Mouse (Mus musculus) midbrain, embryonic 16.5 days (tissue): Measurements from ENCODE around the gene Zfp609. TPM values are rescaled to one million over a fixed set of nuclear protein-coding genes. Genes with fewer than 3 reads are reported as not detected.
"Not testable (repeated sequence)": the region's sequence is repeated elsewhere in the genome, so short reads cannot be mapped to it uniquely, and the experiment has no call there.

ENCODE experiments used
- ATAC-seq: fragments of 200-750 bp; cut with Nextera tagmentation; 2 replicates; pipeline ENCODE4 v1.8.0; 2017; ENCODE audit warnings: moderate TSS enrichment
- H3K27ac ChIP-seq: fragments of 300-500 bp; sonication (generic); 2 replicates; pipeline ENCODE4 v1.5.1; 2014; ENCODE audit warnings: mild to moderate bottlenecking, low read length, mixed read lengths
- H3K27me3 ChIP-seq: fragments of 300-500 bp; sonication (generic); 2 replicates; pipeline ENCODE4 v1.6.1; 2014; ENCODE audit warnings: low read depth, low read length, mixed read lengths; ENCODE audit not compliant: control insufficient read depth, insufficient read depth
- H3K36me3 ChIP-seq: fragments of 300-500 bp; sonication (generic); 2 replicates; pipeline ENCODE4 v1.6.1; 2014; ENCODE audit warnings: mild to moderate bottlenecking, low read length, moderate library complexity, mixed read lengths; ENCODE audit not compliant: control insufficient read depth, insufficient read depth
- H3K4me1 ChIP-seq: fragments of 300-500 bp; sonication (generic); 2 replicates; pipeline ENCODE4 v1.6.1; 2014; ENCODE audit warnings: mild to moderate bottlenecking, low read length, mixed read lengths; ENCODE audit not compliant: control insufficient read depth, insufficient read depth
- H3K4me2 ChIP-seq: fragments of 300-500 bp; sonication (generic); 2 replicates; pipeline ENCODE4 v1.6.1; 2014; ENCODE audit warnings: mild to moderate bottlenecking, low read length, mixed read lengths
- H3K4me3 ChIP-seq: fragments of 300-500 bp; sonication (generic); 2 replicates; pipeline ENCODE4 v1.5.1; 2014; ENCODE audit warnings: low read depth, mild to moderate bottlenecking, low read length, moderate library complexity, mixed read lengths
- H3K9ac ChIP-seq: fragments of 300-500 bp; sonication (generic); 2 replicates; pipeline ENCODE4 v1.6.1; 2014; ENCODE audit warnings: low read depth, low read length, mixed read lengths
- H3K9me3 ChIP-seq: fragments of 300-500 bp; sonication (generic); replicated peaks from 2 replicates; pipeline ENCODE4 v1.6.1; 2014; ENCODE audit warnings: mild to moderate bottlenecking, low read length, mixed read lengths; ENCODE audit not compliant: control insufficient read depth, poor library complexity, severe bottlenecking
- WGBS: fragments of 180-500 bp; shearing (Covaris S2); extraction: QIAGEN DNeasy Blood & Tissue Kit; methylation state at CpG from one replicate; pipeline ENCODE4 v1.1.7; 2014; 5-methylcytosine and 5-hydroxymethylcytosine counted together
- polyA plus RNA-seq: library from polyadenylated mRNA; unstranded; fragments of >200 nt; fragmentation: Nextera tagmentation; extraction: Ambion mirVana; gene quantifications from 2 replicates; pipeline ENCODE4 v1.2.1, GENCODE M21; 2015

Gene Zfp609
- polyA plus RNA-seq, 1 experiment from 2014 or later: 6.6 TPM

GRCm38 (mm10) chr9:65653741-65654140, 173.6 kb downstream of the Zfp609 start:
- no peaks in the 10 kb centered on the region for H3K36me3 ChIP-seq
- no peak for ATAC-seq
- 98% methylated on average over 4 of the region's 4 CpGs for WGBS
- H3K4me1 ChIP-seq: no peaks in the 10 kb centered on the region
- no peak overlapping the region for H3K9ac ChIP-seq
- no peaks in the 10 kb centered on the region for H3K9me3 ChIP-seq
- H3K27me3 ChIP-seq: no peaks in the 10 kb centered on the region
- no peak overlapping the region for H3K4me2 ChIP-seq
- H3K4me3 ChIP-seq: no peak overlapping the region
- no peak overlapping the region for H3K27ac ChIP-seq

DNA sequence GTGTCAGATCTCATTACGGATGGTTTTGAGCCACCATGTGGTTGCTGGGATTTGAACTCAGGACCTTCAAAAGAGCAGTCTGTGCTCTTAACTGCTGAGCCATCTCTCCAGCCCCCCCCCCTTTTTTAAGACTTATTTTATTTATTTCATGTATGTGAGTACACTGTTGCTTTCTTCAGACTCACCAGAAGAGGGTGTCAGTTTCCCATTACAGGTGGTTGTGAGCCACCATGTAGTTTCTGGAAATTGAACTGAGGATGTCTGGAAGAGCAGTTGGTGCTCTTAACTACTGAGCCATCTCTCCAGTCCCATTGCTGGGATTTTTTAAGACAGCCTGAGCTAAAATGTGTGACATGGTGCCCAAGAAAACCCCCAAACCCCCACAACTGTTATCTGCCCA, 175.4 kb downstream of the Zfp609 start:
- not testable (repeated sequence) for H3K4me3 ChIP-seq, ATAC-seq

GRCm38 (mm10) chr9:65649997-65650396, 177.4 kb downstream of the Zfp609 start:
- Histone ChIP-seq H3K4me3 (no peak overlapping the region), H3K4me2 (no peak overlapping the region), H3K9ac (no peak overlapping the region), H3K27me3 (no peaks in the 10 kb centered on the region), H3K9me3 (no peaks in the 10 kb centered on the region), H3K27ac (no peak overlapping the region), H3K4me1 (no peaks in the 10 kb centered on the region), H3K36me3 (no peaks in the 10 kb centered on the region)
- ATAC-seq: no peak
- WGBS: 56% methylated on average over 1 of the region's 1 CpGs

More for the DNA sequence above, 175.4 kb downstream of the Zfp609 start:
- H3K27ac ChIP-seq, H3K9ac ChIP-seq, H3K4me1 ChIP-seq, H3K4me2 ChIP-seq, H3K9me3 ChIP-seq, H3K36me3 ChIP-seq, H3K27me3 ChIP-seq: not testable (repeated sequence)
- 95% methylated on average over 1 of the region's 1 CpGs for WGBS

DNA sequence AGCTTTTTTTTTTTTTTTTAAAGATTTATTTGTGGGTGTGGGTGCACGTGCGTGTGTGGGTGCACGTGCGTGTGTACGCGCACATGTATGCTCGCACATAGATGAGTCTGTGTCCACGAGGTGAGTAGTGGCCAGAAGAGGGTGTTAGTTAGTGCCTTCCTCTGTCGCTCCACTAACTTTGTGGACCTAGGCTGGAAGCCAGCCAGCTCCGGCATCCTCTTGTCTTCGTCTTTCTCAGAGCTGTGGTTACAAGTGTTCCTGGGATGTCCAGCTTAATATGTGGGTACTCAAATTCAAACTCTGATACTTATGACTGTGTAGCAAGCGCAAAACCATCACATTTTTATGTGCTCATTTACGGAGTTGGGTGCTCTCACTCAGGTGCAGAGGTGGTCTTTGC, 178.6 kb downstream of the Zfp609 start:
- no peak for ATAC-seq
- no peak overlapping the region for H3K4me2 ChIP-seq
- no peak overlapping the region for H3K9ac ChIP-seq
- no peaks in the 10 kb centered on the region for H3K9me3 ChIP-seq
- 95% methylated on average over 13 of the region's 13 CpGs for WGBS
- no peaks in the 10 kb centered on the region for H3K36me3 ChIP-seq
- no peak overlapping the region for H3K4me3 ChIP-seq
- H3K27me3 ChIP-seq: no peaks in the 10 kb centered on the region
- no peaks in the 10 kb centered on the region for H3K4me1 ChIP-seq
- no peak overlapping the region for H3K27ac ChIP-seq

DNA sequence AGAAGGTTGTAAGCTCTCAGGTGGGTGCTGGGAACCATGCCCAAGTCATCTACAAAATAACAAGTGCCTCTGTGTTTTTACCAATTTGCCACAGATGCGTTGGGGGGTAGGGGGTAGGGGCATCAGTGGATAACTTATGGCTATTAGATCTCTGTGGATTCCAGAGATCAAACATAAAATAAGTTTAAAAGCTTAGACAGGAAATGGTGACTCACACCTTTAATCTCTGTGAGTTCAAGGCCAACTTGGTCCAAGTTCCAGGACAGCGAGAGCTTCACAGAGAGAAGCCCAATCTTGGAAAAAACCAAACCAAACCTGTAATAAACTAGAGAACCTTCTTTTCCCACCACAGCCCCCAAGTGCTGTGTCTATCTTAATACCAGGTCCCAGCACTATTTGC, 180.6 kb downstream of the Zfp609 start:
- no peak overlapping the region for H3K4me2 ChIP-seq
- 95% methylated on average over 2 of the region's 2 CpGs for WGBS
- H3K4me3 ChIP-seq: no peak overlapping the region
- H3K4me1 ChIP-seq: no peaks in the 10 kb centered on the region; the same call in 1 of the 2 replicates
- ATAC-seq: no peak
- no peaks in the 10 kb centered on the region for H3K27me3 ChIP-seq
- no peaks in the 10 kb centered on the region for H3K9me3 ChIP-seq
- no peak overlapping the region for H3K27ac ChIP-seq
- no peaks in the 10 kb centered on the region for H3K36me3 ChIP-seq
- no peak overlapping the region for H3K9ac ChIP-seq

DNA sequence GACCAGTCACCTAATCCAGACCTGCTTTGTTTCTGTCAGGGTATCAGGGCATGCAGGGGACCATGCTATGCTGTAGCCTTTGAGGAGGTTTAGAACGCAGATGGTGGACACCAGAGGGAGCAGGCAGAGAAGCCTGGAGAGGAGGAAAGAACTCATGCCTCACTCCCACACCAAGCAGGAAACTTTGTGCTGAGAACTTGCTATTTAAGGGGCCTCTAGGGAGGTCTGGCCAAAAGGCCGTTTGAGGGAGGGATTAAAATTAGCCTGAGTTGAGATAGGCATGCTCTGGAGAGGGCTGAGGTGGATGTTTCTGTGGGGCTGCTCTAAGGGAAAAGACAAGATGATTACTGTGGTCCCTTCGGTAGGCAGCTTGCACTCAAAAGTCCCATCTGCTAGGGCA, 181.4 kb downstream of the Zfp609 start:
- no peak overlapping the region for H3K9ac ChIP-seq
- no peaks in the 10 kb centered on the region for H3K9me3 ChIP-seq
- ATAC-seq: no peak
- no peaks in the 10 kb centered on the region for H3K36me3 ChIP-seq
- H3K27me3 ChIP-seq: no peaks in the 10 kb centered on the region
- H3K4me1 ChIP-seq: no peaks in the 10 kb centered on the region; the same call in 1 of the 2 replicates
- no peak overlapping the region for H3K4me2 ChIP-seq
- WGBS: 57% methylated on average over 3 of the region's 3 CpGs
- H3K4me3 ChIP-seq: no peak overlapping the region
- H3K27ac ChIP-seq: no peak overlapping the region

DNA sequence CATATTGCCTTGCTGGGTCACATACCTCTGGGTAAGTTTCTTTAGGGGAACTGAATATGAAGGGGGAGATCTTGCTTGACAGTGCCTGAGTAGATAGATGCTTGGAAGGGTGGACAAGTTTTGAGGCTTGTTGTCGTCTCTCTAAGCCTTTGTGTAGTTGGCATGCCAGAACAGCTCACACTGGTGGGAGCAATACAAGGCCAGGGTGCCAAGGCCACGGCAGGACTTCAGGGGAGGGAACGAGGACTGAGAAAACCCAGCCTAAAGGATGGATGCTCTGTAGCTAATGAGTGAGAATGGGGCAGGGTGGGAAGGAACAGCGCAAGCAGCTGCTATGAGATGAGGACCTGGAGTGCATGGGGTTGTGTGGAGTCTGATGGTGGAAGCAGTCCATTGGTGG, 182.4 kb downstream of the Zfp609 start:
- no peak for ATAC-seq
- Histone ChIP-seq H3K27ac (no peak overlapping the region), H3K4me3 (no peak overlapping the region), H3K4me1 (no peaks in the 10 kb centered on the region; the same call in 1 of the 2 replicates), H3K9ac (no peak overlapping the region), H3K9me3 (no peaks in the 10 kb centered on the region), H3K27me3 (no peaks in the 10 kb centered on the region), H3K4me2 (no peak overlapping the region), H3K36me3 (no peaks in the 10 kb centered on the region)
- WGBS: 91% methylated on average over 4 of the region's 4 CpGs

DNA sequence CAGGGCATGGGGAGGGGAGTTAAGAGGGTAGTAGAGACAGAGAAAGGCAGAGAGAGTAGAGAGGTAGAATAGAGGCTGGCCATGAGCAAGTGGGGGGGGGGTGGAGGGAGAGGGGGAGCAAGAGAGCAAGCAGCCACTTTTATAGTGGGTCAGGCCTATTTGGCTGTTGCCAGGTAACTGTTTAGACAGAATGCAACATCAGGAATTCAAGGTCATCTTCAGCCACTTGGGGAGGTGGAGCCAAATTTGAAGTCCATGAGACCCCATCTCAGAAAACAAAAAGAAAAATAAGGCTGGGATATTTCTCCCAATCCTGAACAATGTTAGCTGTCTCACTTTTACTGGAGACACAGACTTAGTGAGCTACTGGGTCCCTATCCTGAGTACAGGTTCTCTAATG, 184.8 kb downstream of the Zfp609 start:
- no peaks in the 10 kb centered on the region for H3K27me3 ChIP-seq
- no peaks in the 10 kb centered on the region; the same call in 1 of the 2 replicates for H3K4me1 ChIP-seq
- no peak for ATAC-seq
- H3K4me3 ChIP-seq: no peak overlapping the region
- no peaks in the 10 kb centered on the region for H3K9me3 ChIP-seq
- H3K9ac ChIP-seq: no peak overlapping the region
- no peak overlapping the region for H3K4me2 ChIP-seq
- H3K27ac ChIP-seq: no peak overlapping the region
- no peaks in the 10 kb centered on the region for H3K36me3 ChIP-seq
